ENCODE assay signal across 8 mouse cellular contexts in the genomic region with DNA sequence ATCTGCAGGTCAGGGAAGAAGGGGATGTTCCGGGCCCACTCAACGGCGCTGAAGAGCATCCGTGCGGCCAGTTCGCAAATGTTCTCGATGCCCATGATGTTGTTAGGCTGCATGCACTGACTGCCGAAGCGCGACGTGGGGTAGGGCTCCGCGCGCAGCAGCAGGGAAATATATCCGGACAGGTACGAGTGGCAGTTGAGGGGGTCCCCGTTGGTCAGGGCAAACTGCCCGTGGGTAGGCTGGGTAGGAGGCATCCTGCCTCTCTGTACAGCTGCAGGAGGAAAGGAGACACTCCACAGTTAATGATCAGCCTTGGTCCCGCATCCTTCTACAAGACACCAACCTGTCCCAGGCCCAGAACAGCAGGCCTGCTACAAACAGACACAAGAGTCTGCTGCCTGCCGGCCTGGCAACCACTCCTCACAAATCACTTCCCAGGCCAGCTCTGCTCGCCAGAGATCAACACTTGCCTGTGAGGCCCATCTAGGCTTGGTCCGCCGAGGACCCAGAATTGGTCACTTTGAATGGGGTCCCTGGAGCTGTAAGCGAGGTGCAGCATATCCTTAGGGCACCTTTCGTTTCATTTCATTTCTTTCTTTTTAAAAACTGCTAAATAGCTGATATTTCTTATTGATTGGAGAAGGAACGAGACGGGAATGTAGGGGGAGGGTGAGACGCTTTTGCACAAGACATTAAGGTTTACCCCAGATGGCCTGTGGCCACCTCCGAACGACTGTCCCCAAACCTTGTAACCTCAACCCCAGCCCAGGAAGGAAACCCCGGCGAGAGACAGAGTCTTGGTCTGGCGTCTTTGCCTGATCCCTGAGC. TPM values are rescaled to one million over a fixed set of nuclear protein-coding genes. Genes with fewer than 3 reads are reported as not detected.
DNase-seq lines count a peak whose midpoint lies in the region; ATAC-seq and TF ChIP-seq lines count a peak whose summit lies in the region.

No protein-coding gene starts in this region.

- H3K36me3 ChIP-seq in lung, postnatal 0 days (ENCODE audit: insufficient read depth, low read length): 0 out of 2 replicates have a peak, but pooled peaks cover 5% of the 10 kb centered on the region
- H3K36me3 ChIP-seq in embryonic facial prominence, embryonic 10.5 days (replicated peaks): peaks cover 60% of the 10 kb centered on the region
- H3K36me3 ChIP-seq in hindbrain, embryonic 14.5 days (replicated peaks; ENCODE audit: control insufficient read depth, insufficient read depth): peaks cover 32% of the 10 kb centered on the region
- H3K36me3 ChIP-seq in liver, embryonic 12.5 days: peaks cover 6% of the 10 kb centered on the region; the same call in 1 of the 2 replicates
- no peaks in the 10 kb centered on the region for H3K36me3 ChIP-seq in stomach, embryonic 16.5 days (ENCODE audit: control insufficient read depth, insufficient read depth, low read length)

- no peak for TF ChIP-seq CTCF in lung, postnatal 0 days (IDR thresholded peaks at IDR 0.05)

- TF ChIP-seq EP300 in lung, postnatal 0 days (IDR thresholded peaks at IDR 0.05): no peak

- peak overlapping the region; percentile 97 for H3K27ac ChIP-seq in lung, postnatal 0 days (ENCODE audit: low read length)
- peak overlapping the region; percentile 99 for H3K27ac ChIP-seq in embryonic facial prominence, embryonic 10.5 days (replicated peaks)
- peak overlapping the region; percentile 99 for H3K27ac ChIP-seq in hindbrain, embryonic 14.5 days
- H3K27ac ChIP-seq in liver, embryonic 12.5 days: peak overlapping the region; percentile 91
- peak overlapping the region; percentile 99 for H3K27ac ChIP-seq in stomach, embryonic 16.5 days (ENCODE audit: low read length)

- no peaks in the 10 kb centered on the region for H3K9me3 ChIP-seq in lung, postnatal 0 days (ENCODE audit: low read length)
- no peaks in the 10 kb centered on the region for H3K9me3 ChIP-seq in embryonic facial prominence, embryonic 10.5 days
- H3K9me3 ChIP-seq in hindbrain, embryonic 14.5 days (ENCODE audit: control insufficient read depth, low read length): no peaks in the 10 kb centered on the region
- no peaks in the 10 kb centered on the region for H3K9me3 ChIP-seq in liver, embryonic 12.5 days (replicated peaks)
- H3K9me3 ChIP-seq in stomach, embryonic 16.5 days (replicated peaks; ENCODE audit: control insufficient read depth, low read length): no peaks in the 10 kb centered on the region

- H3K9ac ChIP-seq in lung, postnatal 0 days (replicated peaks; ENCODE audit: low read depth): peak overlapping the region; percentile 98
- H3K9ac ChIP-seq in hindbrain, embryonic 14.5 days: peak overlapping the region; percentile 96
- H3K9ac ChIP-seq in liver, embryonic 12.5 days: peak overlapping the region; percentile 75
- peak overlapping the region; percentile 98 for H3K9ac ChIP-seq in stomach, embryonic 16.5 days (ENCODE audit: low read length)

- peak overlapping the region; percentile 88 for H3K4me3 ChIP-seq in lung, postnatal 0 days (ENCODE audit: low read depth, low read length)
- peak overlapping the region; percentile 95 for H3K4me3 ChIP-seq in embryonic facial prominence, embryonic 10.5 days
- peak overlapping the region; percentile 85 for H3K4me3 ChIP-seq in hindbrain, embryonic 14.5 days (replicated peaks; ENCODE audit: low read length)
- H3K4me3 ChIP-seq in liver, embryonic 12.5 days: peak overlapping the region; percentile 61
- H3K4me3 ChIP-seq in stomach, embryonic 16.5 days (replicated peaks; ENCODE audit: low read length): peak overlapping the region; percentile 81

- WGBS in lung, postnatal 0 days: 1% methylated on average over 33 of the region's 33 CpGs
- WGBS in embryonic facial prominence, embryonic 10.5 days: 1% methylated on average over 33 of the region's 33 CpGs
- WGBS in hindbrain, embryonic 14.5 days: 2% methylated on average over 33 of the region's 33 CpGs
- WGBS in liver, embryonic 12.5 days (ENCODE audit: insufficient replicate concordance): 7% methylated on average over 33 of the region's 33 CpGs
- WGBS in stomach, embryonic 16.5 days: 5% methylated on average over 33 of the region's 33 CpGs

- intact Hi-C loops in left cerebral cortex, postnatal 14 days (cut with DNase I): loop anchor here (10.0 kb wide), 2 partner anchors 363 to 1027 kb away; no protein-coding TSS in a partner anchor

- H3K4me2 ChIP-seq in lung, postnatal 0 days (replicated peaks; ENCODE audit: low read depth, low read length): peak overlapping the region; percentile 89
- peak overlapping the region; percentile 81 for H3K4me2 ChIP-seq in hindbrain, embryonic 14.5 days (replicated peaks)
- peak overlapping the region; percentile 62 for H3K4me2 ChIP-seq in liver, embryonic 12.5 days
- peak overlapping the region; percentile 84 for H3K4me2 ChIP-seq in stomach, embryonic 16.5 days (ENCODE audit: low read depth, low read length)

- peaks cover under 1% of the 10 kb centered on the region; the same call in 1 of the 2 replicates for H3K4me1 ChIP-seq in lung, postnatal 0 days (ENCODE audit: insufficient read depth, low read depth, low read length)
- peaks cover 49% of the 10 kb centered on the region for H3K4me1 ChIP-seq in embryonic facial prominence, embryonic 10.5 days
- peaks cover 13% of the 10 kb centered on the region; the same call in 1 of the 2 replicates for H3K4me1 ChIP-seq in hindbrain, embryonic 14.5 days (replicated peaks; ENCODE audit: control insufficient read depth, insufficient read depth, low read length)
- 0 out of 2 replicates have a peak, but pooled peaks cover 3% of the 10 kb centered on the region for H3K4me1 ChIP-seq in liver, embryonic 12.5 days
- H3K4me1 ChIP-seq in stomach, embryonic 16.5 days (ENCODE audit: control insufficient read depth, insufficient read depth, low read length): peaks cover 9% of the 10 kb centered on the region

- no peaks in the 10 kb centered on the region for H3K27me3 ChIP-seq in lung, postnatal 0 days (replicated peaks; ENCODE audit: insufficient read depth, low read length)
- H3K27me3 ChIP-seq in embryonic facial prominence, embryonic 10.5 days (replicated peaks; ENCODE audit: low read depth, poor library complexity, severe bottlenecking): peaks cover 34% of the 10 kb centered on the region; the same call in 1 of the 2 replicates
- H3K27me3 ChIP-seq in hindbrain, embryonic 14.5 days (ENCODE audit: control insufficient read depth, insufficient read depth, low read length): peaks cover 4% of the 10 kb centered on the region; the same call in 1 of the 2 replicates
- peaks cover 86% of the 10 kb centered on the region for H3K27me3 ChIP-seq in liver, embryonic 12.5 days (replicated peaks)
- H3K27me3 ChIP-seq in stomach, embryonic 16.5 days (ENCODE audit: control insufficient read depth, insufficient read depth, low read length): no peaks in the 10 kb centered on the region

- DNase-seq in lung, postnatal 0 days (ENCODE audit: low spot score): peak; percentile 53
- no peak for DNase-seq in lung, postnatal 14 days
- DNase-seq in embryonic facial prominence, embryonic 10.5 days (ENCODE audit: low spot score): peak; percentile 60
- peak; percentile 33 for DNase-seq in hindbrain, embryonic 14.5 days (ENCODE audit: low spot score)
- DNase-seq in left cerebral cortex, postnatal 14 days (ENCODE audit: low spot score in 2 of 2): no peak
- no peak for DNase-seq in spleen, postnatal 10 days (ENCODE audit: low spot score in 2 of 2)

- no peak for ATAC-seq in lung, postnatal 0 days
- no peak for ATAC-seq in hindbrain, embryonic 14.5 days (ENCODE audit: low FRiP score)
- no peak for ATAC-seq in liver, embryonic 12.5 days
- no peak for ATAC-seq in stomach, embryonic 16.5 days (ENCODE audit: insufficient read depth, low FRiP score)

RNA-seq across cellular contexts. Expression of gene Nr2f2, which starts 8.3 kb away (rescaled TPM):
- 72.7 and 89.1 TPM in 2 replicates for polyA plus RNA-seq in lung, postnatal 0 days (2015; fragmentation: Nextera tagmentation; extraction: Ambion mirVana)
- 89.7 and 99.8 TPM in 2 replicates for polyA plus RNA-seq in embryonic facial prominence, embryonic 10.5 days (2016; fragmentation: Nextera tagmentation; extraction: Ambion mirVana)
- 105 and 127 TPM in 2 replicates for polyA plus RNA-seq in hindbrain, embryonic 14.5 days (2014; fragmentation: Nextera tagmentation; extraction: Ambion mirVana)
- 23.3 and 26.8 TPM in 2 replicates for polyA plus RNA-seq in liver, embryonic 12.5 days (2016; fragmentation: Nextera tagmentation; extraction: Ambion mirVana)
- 52.5 and 64.6 TPM in 2 replicates for polyA plus RNA-seq in stomach, embryonic 16.5 days (2015; fragmentation: Nextera tagmentation; extraction: Ambion mirVana)
- total RNA-seq in left cerebral cortex, postnatal 14 days (2021): 10 to 100 TPM; 36.7 to 46.6 TPM

Comparison
In these comparisons a context has a peak if more than half of its experiments do, and no peak if none do; other contexts are left out.
1. DNase-seq: peak in lung, postnatal 0 days (single experiment), embryonic facial prominence, embryonic 10.5 days (single experiment) and hindbrain, embryonic 14.5 days (single experiment); none in lung, postnatal 14 days (single experiment), left cerebral cortex, postnatal 14 days (0 of 2) and spleen, postnatal 10 days (0 of 2).
2. Peak in every context shown above with its lines, with median percentiles within 50 percentile points of each other: H3K27ac ChIP-seq, H3K4me2 ChIP-seq, H3K4me3 ChIP-seq and H3K9ac ChIP-seq.